Mouse (Mus musculus) kidney, adult 2 months (tissue): ENCODE data around the gene Npm1.

Experiments used
- CTCF ChIP-seq: fragments of 200-500 bp; conservative IDR thresholded peaks from 2 replicates; pipeline ENCODE4 v1.5.1; 2011; ENCODE audit warnings: low read depth, mild to moderate bottlenecking, control low read depth, low read length, moderate library complexity, mixed read lengths; ENCODE audit not compliant: insufficient read depth, insufficient read length
- POLR2A ChIP-seq: fragments of 200-500 bp; IDR thresholded peaks from one replicate; pipeline ENCODE4 v1.6.1; 2011; ENCODE audit warnings: low read depth, low read length, control low read depth

DNA sequence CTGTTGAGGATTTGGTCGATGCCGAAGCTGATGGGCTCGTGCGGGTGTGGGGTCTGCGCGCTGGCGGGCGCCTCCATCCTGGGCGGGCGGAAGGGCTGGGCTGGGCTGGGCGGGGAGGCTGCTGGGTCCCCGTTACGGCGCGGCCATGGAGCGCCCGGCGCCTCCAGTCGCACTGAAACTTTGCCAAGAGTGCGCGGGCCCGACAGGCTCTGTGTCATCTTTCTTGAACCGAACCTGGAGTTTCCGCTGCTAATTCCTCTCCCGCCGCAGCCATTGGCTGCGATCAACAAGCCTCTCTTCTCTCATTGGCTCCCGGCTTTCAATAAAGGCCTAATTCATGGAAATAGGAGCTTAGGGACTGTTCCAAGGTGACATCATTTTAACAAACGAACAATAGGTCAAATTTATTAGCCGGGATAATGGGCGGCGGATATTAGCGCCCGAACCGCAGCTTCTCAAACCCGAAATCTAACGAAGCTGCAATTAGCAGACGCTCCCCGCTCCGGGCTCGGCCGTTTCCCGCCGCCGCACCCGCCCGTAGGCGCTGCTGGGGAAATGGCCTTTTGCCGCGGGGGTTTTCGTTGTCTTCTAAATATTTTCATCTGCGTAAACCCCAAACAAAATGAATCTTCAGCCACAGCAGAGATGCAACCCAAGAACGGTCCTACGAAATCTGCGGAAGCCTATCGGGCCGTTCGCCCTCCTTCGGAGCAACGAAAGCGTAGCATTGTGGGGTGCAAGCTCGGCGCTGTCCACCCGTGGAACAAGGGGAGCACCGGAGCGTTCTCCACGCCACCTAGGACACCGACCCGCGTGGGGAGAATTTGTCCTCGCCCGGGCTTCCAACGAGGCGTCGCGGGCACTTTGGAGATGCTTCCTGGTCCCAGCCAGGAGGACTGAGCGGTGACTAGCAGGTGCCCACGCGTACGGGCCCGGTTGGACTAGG lies 40.6 kb upstream of the Npm1 start, which contains the start of gene Tlx3:
- TF ChIP-seq POLR2A (no peak), CTCF (no peak)
